Mouse (Mus musculus): ENCODE measurements around the gene Ceacam19. TPM values are rescaled to one million over a fixed set of nuclear protein-coding genes. Genes with fewer than 3 reads are reported as not detected.
"Not testable (repeated sequence)": the region's sequence is repeated elsewhere in the genome, so short reads cannot be mapped to it uniquely, and the experiment has no call there.

Ceacam19 gene
- polyA plus RNA-seq, 1 experiment from 2014 or later = not detected

GRCm38 (mm10) chr7:19932133-19932876 lies 44.5 kb upstream of the Ceacam19 start:
- Histone ChIP-seq H3K27ac (ENCODE audit: low read depth) (no peak overlapping the region), H3K9me3 (ENCODE audit: low read length) (no peaks in the 10 kb centered on the region), H3K9ac (replicated peaks) (no peak overlapping the region), H3K36me3 (replicated peaks; ENCODE audit: insufficient read depth, low read length) (no peaks in the 10 kb centered on the region), H3K4me1 (ENCODE audit: insufficient read depth) (peaks cover 14% of the 10 kb centered on the region), H3K4me2 (ENCODE audit: low read depth, low read length) (peak overlapping the region; percentile 52), H3K4me3 (ENCODE audit: low read depth, low read length) (no peak overlapping the region), H3K27me3 (ENCODE audit: insufficient read depth, low read length) (no peaks in the 10 kb centered on the region)
- TF ChIP-seq EP300 (IDR thresholded peaks at IDR 0.05; ENCODE audit: low read depth) (no peak), CTCF (IDR thresholded peaks at IDR 0.05; ENCODE audit: low read depth) (no peak)
- no peak for ATAC-seq
- DNase-seq = no peak
- 10% methylated on average over 13 of the region's 13 CpGs for WGBS (ENCODE audit: insufficient replicate concordance)

- not testable (repeated sequence) for H3K4me2 ChIP-seq (ENCODE audit: low read depth, low read length); H3K9ac ChIP-seq (replicated peaks); H3K4me1 ChIP-seq (ENCODE audit: insufficient read depth); DNase-seq; H3K4me3 ChIP-seq (ENCODE audit: low read depth, low read length); H3K9me3 ChIP-seq (ENCODE audit: low read length); H3K27ac ChIP-seq (ENCODE audit: low read depth); ATAC-seq; H3K36me3 ChIP-seq (replicated peaks; ENCODE audit: insufficient read depth, low read length); H3K27me3 ChIP-seq (ENCODE audit: insufficient read depth, low read length)
- WGBS (ENCODE audit: insufficient replicate concordance) = 60% methylated on average over 6 of the region's 6 CpGs
These were observed 42.7 kb upstream of the Ceacam19 start for GRCm38 (mm10) chr7:19930481-19930880.

GRCm38 (mm10) chr7:19928486-19928885 lies 40.7 kb upstream of the Ceacam19 start:
- ATAC-seq = no peak

GRCm38 (mm10) chr7:19926849-19927480 lies 39.2 kb upstream of the Ceacam19 start:
- WGBS (ENCODE audit: insufficient replicate concordance) = 31% methylated on average over 2 of the region's 2 CpGs
- DNase-seq (no peak), ATAC-seq (no peak)
- Histone ChIP-seq H3K27ac (ENCODE audit: low read depth) (no peak overlapping the region), H3K27me3 (ENCODE audit: insufficient read depth, low read length) (no peaks in the 10 kb centered on the region), H3K36me3 (replicated peaks; ENCODE audit: insufficient read depth, low read length) (no peaks in the 10 kb centered on the region), H3K4me2 (ENCODE audit: low read depth, low read length) (no peak overlapping the region), H3K4me3 (ENCODE audit: low read depth, low read length) (no peak overlapping the region), H3K4me1 (ENCODE audit: insufficient read depth) (no peaks in the 10 kb centered on the region; the same call in 1 of the 2 replicates), H3K9me3 (ENCODE audit: low read length) (no peaks in the 10 kb centered on the region), H3K9ac (replicated peaks) (no peak overlapping the region)
- TF ChIP-seq EP300 (IDR thresholded peaks at IDR 0.05; ENCODE audit: low read depth) (no peak), CTCF (IDR thresholded peaks at IDR 0.05; ENCODE audit: low read depth) (no peak)

More at GRCm38 (mm10) chr7:19928486-19928885, 40.7 kb upstream of the Ceacam19 start:
- Histone ChIP-seq H3K4me3 (ENCODE audit: low read depth, low read length) (no peak overlapping the region), H3K9ac (replicated peaks) (no peak overlapping the region), H3K4me1 (ENCODE audit: insufficient read depth) (peaks cover 5% of the 10 kb centered on the region), H3K27me3 (ENCODE audit: insufficient read depth, low read length) (no peaks in the 10 kb centered on the region), H3K27ac (ENCODE audit: low read depth) (no peak overlapping the region), H3K9me3 (ENCODE audit: low read length) (no peaks in the 10 kb centered on the region), H3K4me2 (ENCODE audit: low read depth, low read length) (no peak overlapping the region), H3K36me3 (replicated peaks; ENCODE audit: insufficient read depth, low read length) (no peaks in the 10 kb centered on the region)
- no peak for DNase-seq
- no peak for TF ChIP-seq CTCF (IDR thresholded peaks at IDR 0.05; ENCODE audit: low read depth)
- 64% methylated on average over 5 of the region's 5 CpGs for WGBS (ENCODE audit: insufficient replicate concordance)

- H3K9ac ChIP-seq (replicated peaks) = no peak overlapping the region
- no peak overlapping the region for H3K27ac ChIP-seq (ENCODE audit: low read depth)
- 68% methylated on average over 1 of the region's 1 CpGs for WGBS (ENCODE audit: insufficient replicate concordance)
These were observed 37.6 kb upstream of the Ceacam19 start for GRCm38 (mm10) chr7:19925376-19925775.

GRCm38 (mm10) chr7:19923797-19924196 lies 36.0 kb upstream of the Ceacam19 start:
- Histone ChIP-seq H3K9ac (replicated peaks) (no peak overlapping the region), H3K4me1 (ENCODE audit: insufficient read depth) (peaks cover 9% of the 10 kb centered on the region), H3K36me3 (replicated peaks; ENCODE audit: insufficient read depth, low read length) (no peaks in the 10 kb centered on the region), H3K27ac (ENCODE audit: low read depth) (no peak overlapping the region), H3K4me3 (ENCODE audit: low read depth, low read length) (no peak overlapping the region), H3K4me2 (ENCODE audit: low read depth, low read length) (no peak overlapping the region), H3K27me3 (ENCODE audit: insufficient read depth, low read length) (no peaks in the 10 kb centered on the region), H3K9me3 (ENCODE audit: low read length) (no peaks in the 10 kb centered on the region)
- TF ChIP-seq EP300 (IDR thresholded peaks at IDR 0.05; ENCODE audit: low read depth) (no peak), CTCF (IDR thresholded peaks at IDR 0.05; ENCODE audit: low read depth) (no peak)
- no peak for ATAC-seq
- no peak for DNase-seq
- WGBS (ENCODE audit: insufficient replicate concordance) = 40% methylated on average over 7 of the region's 15 CpGs

More at GRCm38 (mm10) chr7:19925376-19925775, 37.6 kb upstream of the Ceacam19 start:
- Histone ChIP-seq H3K4me2 (ENCODE audit: low read depth, low read length) (no peak overlapping the region), H3K36me3 (replicated peaks; ENCODE audit: insufficient read depth, low read length) (no peaks in the 10 kb centered on the region), H3K4me1 (ENCODE audit: insufficient read depth) (peaks cover 2% of the 10 kb centered on the region; the same call in 1 of the 2 replicates), H3K9me3 (ENCODE audit: low read length) (no peaks in the 10 kb centered on the region), H3K4me3 (ENCODE audit: low read depth, low read length) (no peak overlapping the region), H3K27me3 (ENCODE audit: insufficient read depth, low read length) (no peaks in the 10 kb centered on the region)
- ATAC-seq (no peak), DNase-seq (no peak)
- TF ChIP-seq CTCF (IDR thresholded peaks at IDR 0.05; ENCODE audit: low read depth) (no peak), EP300 (IDR thresholded peaks at IDR 0.05; ENCODE audit: low read depth) (no peak)

Data from liver, postnatal 0 days (tissue).